Mouse (Mus musculus) adipocyte (in vitro differentiated cells): ENCODE results near the gene Gucy2c.

Experiments used
- DNase-seq: peaks from one replicate; pipeline ENCODE4 v3.0.0-alpha.2; 2016; ENCODE audit warnings: low spot score

Gene Gucy2c

DNA sequence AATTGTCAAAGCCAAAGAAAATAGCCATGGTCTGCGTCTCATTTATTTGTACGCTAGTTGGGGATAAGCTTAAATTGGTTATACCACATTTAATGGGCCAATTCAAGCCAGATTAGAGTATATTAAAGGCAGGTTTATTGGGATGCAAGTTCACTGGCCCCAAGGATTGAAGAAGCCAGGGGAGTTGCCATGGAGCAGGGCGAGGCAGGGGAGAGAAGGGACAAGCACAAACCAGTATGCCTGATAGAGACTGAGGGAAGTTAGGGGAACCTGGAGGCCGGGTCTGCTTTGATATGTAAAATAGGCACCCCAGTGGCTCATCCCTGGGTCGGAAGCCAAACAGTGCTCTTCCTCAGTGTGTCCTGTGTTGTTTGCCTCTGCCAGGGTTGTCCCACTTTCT lies 112.3 kb downstream of the Gucy2c start:
- DNase-seq, result no peak

DNA sequence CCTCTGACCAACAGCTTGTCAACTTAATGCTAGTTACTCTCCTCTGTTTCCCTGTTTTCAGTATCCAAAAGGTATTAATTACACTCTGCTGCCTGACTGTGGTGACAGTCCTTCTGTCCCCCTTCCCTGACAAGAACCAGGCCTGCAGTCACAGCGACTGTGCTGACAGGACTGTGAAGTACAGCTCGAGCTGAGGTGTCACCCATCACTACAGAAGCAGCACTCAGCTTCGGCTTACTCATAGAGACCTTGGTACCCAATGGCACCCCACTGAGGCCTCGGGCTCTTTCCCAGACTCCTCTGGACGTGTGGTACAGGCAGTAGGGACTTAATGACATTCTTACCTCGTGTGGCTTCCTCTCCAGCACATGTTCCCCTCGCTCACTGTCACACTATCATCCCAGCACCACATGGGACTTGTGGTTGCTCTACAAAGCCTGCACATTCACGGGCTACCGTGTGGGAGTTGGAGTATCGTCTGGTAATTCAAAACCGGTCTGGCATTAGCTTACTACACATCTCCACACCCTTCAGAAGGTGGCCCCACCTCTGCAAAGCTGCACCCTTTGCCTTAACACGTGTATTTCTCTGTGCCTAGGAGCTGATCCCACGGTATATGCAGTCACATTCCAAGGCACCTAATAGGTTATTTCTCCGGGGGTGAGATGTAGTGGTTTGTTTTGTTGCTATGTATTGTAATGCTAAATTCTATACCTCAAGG lies 113.1 kb downstream of the Gucy2c start:
- no peak for DNase-seq

DNA sequence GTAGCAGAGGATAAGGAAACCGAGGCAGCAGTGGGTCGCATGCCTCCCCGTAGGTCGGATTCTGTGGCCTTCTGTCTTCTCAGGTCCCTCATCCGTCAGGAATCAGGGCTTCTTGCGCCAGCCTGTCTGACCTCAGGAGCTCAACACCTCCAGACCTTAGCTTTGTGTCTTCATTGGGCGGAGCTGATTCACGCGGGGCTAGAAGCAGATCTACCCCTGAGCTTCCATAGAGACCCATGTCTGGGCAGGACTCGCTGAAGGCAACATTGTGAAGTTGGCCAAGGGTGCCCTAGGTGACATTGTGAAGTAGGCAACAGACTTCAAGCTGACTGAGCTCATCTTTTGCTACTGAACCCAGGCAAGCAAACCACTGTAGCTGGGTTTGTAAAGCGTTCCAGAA lies 119.5 kb downstream of the Gucy2c start:
- DNase-seq, result no peak

DNA sequence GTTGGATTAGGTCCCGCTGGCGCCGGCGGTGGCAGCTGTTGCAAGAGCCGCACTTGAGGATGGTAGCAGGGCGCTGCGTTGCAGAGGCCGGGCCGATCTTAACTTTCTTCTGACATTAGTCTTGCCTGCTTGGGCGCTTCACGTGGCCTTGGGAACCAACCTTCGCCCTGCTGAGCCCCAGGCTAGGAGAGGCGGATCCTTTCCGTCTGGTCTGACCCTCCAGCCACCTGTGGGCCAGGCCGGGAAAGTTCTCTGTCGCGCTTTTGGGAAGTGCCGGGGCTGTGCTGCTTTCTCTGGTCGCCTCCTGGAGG lies 119.9 kb downstream of the Gucy2c start, which contains the start of gene Plbd1:
Plbd1 (minus strand) TSS at position 223 of the 311 bp plus-strand sequence.
- DNase-seq, result no peak

DNA sequence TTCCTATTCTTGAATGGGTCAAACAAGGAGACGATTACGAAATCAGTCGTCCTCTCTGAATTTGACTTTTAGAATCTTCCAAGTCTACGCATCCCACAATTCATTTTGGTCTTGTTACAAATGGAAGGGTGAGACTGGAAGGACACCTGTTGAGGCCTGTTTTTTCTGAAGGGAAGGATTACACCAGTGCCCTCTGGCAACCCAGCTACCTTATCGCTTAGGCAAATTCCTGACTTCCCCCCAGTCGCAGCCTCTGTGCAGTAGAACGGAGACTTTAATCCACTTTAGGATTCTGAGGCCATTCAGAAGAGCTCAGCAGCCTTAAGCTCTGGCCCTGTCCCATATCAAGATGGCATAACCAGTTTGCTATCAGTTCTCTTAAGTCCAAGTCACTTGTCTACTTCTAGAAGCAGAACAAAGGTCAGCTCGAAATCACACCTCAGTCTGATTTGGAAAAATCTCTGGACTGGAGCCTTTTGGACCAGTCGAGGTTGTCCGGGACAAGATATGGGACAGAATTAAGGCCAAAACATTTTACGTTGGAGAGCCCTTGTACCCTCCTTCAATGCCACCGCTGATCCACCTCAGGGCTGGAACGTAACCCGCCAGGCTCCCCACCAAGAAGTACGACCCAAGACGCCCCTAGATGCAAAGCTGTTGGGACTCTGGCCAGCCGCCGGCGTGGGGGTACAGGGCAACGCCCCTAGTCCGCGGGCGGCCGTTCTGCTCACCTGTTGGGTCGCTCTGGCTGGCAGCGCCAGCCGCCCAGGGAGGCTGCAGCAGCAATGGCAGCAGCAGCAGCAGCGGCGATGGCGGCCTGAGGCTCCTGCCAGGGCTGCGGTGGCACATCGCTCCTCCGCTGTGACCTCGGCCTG lies 120.5 kb downstream of the Gucy2c start:
- no peak for DNase-seq

DNA sequence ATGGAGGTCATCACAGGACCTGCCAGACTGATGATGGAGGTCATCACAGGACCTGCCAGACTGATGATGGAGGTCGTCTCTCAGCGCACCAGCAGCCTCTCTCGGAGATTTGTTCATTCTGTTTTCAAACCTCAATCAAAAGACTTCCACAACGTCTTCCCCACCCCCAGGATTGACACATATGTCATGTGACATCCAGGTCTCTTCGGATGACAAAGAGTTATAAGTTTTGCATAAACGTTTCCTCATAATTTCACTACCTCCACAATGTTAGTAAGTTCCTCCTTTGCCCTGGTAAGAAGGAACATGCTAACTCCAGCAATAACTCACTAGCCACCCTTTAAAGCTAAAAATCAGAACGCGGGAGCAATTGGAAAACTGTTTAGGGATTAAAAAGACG lies 122.3 kb downstream of the Gucy2c start:
- DNase-seq, result no peak

DNA sequence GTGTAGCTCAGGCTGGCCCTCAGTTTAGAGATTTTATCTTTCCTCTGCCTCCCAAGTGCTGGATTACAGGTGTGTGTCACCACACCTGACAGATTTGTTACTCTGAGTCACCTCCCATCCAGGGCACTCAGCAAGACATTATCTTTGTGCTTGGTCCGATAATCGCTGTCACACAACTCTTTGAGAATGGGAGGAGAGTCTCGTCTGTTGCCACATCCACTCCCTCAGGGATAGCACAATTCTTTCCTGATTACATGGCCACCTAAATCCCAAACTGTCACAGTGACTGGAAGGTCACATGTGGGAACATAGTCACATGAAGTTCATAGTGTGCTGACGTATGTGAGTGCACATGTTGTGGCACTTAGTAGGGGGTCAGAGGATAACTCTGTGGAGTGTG lies 123.3 kb downstream of the Gucy2c start:
- DNase-seq, result no peak

DNA sequence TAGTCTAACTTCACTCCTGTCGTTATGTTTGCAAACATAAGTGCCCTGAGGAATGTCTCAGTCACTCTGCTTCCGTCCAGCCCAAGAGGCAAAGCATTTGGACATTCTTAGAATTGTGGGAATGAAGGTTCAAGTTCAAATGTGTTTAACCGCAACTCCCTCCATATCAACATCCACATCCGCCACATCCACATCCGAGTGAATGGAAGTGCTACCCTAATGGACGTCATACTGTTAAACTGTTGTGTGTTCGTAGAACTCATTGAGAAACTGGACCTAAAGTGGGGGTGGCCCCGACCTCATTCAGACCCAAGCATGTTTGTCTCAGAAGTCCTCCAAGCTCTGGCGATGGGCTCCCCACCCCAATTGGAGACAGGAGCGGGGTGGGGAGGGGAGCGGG lies 125.8 kb downstream of the Gucy2c start:
- DNase-seq, result no peak

DNA sequence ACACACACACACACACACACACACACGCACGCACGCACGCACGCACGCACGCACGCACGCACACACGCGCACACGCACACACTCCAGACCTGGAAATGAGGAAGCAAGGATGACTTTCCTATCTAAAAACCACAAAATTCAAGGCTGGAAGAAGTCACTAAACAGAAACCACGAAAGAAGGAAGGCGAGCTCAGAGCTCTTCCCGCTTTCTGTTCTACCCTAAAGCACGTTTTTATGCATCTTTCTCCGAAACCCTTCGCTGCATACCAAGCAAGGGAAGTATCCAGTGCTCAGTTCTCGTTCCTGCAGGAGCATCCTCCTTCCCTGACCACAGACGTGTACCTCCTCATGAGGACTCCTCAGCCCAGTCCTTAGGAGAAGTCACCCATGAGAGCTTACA lies 127.1 kb downstream of the Gucy2c start:
- DNase-seq, result no peak

DNA sequence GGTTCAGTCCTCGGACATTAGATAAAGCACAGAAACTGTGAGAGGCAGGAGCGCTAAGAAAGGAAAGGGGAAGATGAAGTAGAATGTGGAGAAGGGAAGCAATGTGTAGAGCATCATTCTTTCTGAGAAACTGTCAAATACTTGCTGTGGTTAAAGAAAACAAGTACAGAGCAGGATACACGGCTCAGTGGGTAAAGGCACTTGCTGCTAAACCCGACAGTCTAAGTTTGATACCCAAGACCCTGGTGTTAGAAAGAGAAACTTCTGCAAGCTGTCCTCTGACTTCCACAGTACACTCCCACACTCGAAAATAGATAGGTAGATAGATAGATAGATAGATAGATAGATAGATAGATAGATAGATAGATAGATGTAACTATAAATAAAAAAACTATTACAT lies 128.2 kb downstream of the Gucy2c start:
- DNase-seq, result no peak

DNA sequence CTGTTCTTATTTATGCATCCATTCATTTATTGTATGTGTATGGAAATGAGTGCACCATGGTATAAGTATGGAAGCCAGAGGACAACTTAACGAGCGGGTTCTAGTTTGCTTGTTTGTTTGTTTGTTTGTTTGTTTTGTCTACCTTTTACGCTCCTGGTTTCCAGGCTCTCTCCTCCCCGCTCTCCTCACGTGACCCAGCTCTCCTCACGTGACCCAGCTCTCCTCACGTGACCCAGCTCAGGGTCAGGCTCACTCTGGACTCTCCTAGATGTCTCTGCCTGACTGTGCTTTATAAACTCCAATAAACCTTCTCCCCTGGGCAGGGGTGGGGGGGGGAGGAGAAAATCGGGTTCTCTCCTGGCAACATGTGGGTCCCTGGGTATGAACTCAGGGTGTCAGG lies 130.9 kb downstream of the Gucy2c start:
- no peak for DNase-seq

DNA sequence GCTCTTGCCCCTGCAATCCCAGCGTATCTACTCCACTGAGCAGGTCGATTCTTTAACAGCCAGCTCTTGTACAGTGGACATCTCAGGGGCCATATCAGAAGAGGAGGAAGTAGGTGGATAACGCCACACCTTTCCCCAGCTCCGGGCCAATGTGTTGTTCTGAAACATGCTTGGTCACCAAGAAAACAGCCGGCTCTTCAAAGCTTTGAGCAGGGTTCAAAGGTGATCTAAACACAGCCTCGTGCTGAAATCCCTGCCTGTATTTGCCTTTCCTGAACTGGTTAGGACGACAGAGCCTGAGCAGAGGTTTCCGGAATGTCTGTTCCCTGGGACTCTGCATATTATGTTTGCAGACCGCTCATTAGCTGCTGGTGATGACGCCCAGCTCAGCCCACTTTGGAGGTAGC lies 134.1 kb downstream of the Gucy2c start:
- DNase-seq, result no peak
